Comparison of ENCODE assay signal across 8 mouse cellular contexts in genomic region chr5:134229391-134229790, GRCm38 (mm10). TPM values are rescaled to one million over a fixed set of nuclear protein-coding genes. Genes with fewer than 3 reads are reported as not detected.
DNase-seq lines count a peak whose midpoint lies in the region; ATAC-seq and TF ChIP-seq lines count a peak whose summit lies in the region.

Ncf1 (minus strand) TSS chr5:134229625.

- no peaks in the 10 kb centered on the region for H3K36me3 ChIP-seq in liver, embryonic 16.5 days (ENCODE audit: control insufficient read depth, insufficient read depth)
- H3K36me3 ChIP-seq in spleen, adult 2 months (ENCODE audit: control insufficient read depth, insufficient read depth, low read length) = peaks cover 20% of the 10 kb centered on the region
- H3K36me3 ChIP-seq in kidney, embryonic 15.5 days = no peaks in the 10 kb centered on the region

- ATAC-seq in common myeloid progenitor, adult 5-6 weeks (replicated peaks; ENCODE audit: low read depth, poor library complexity, severe bottlenecking) = peak; percentile 51
- no peak for ATAC-seq in liver, embryonic 16.5 days (ENCODE audit: low read depth)
- ATAC-seq in megakaryocyte-erythroid progenitor cell, adult 5-6 weeks (replicated peaks; ENCODE audit: low FRiP score, low TSS enrichment, poor library complexity, severe bottlenecking) = no peak
- no peak for ATAC-seq in kidney, embryonic 15.5 days (replicated peaks; ENCODE audit: low FRiP score)

- no peak within 1 kb of the TSS for H3K4me2 ChIP-seq in liver, embryonic 16.5 days (ENCODE audit: low read depth, low read length)
- H3K4me2 ChIP-seq in kidney, embryonic 15.5 days = no peak within 1 kb of the TSS

- WGBS in lung, adult 2 months = 75% methylated on average over 7 of the region's 7 CpGs
- 40% methylated on average over 7 of the region's 7 CpGs for WGBS in liver, embryonic 16.5 days (ENCODE audit: insufficient replicate concordance)
- WGBS in spleen, adult 2 months = 19% methylated on average over 7 of the region's 7 CpGs
- WGBS in kidney, embryonic 15.5 days = 89% methylated on average over 7 of the region's 7 CpGs

- TF ChIP-seq CTCF in lung, adult 2 months (IDR thresholded peaks at IDR 0.05; ENCODE audit: insufficient read depth, low read length) = no peak
- TF ChIP-seq CTCF in spleen, adult 2 months (IDR thresholded peaks at IDR 0.05; ENCODE audit: extremely low read depth, insufficient read depth, insufficient read length, insufficient replicate concordance) = no peak

- H3K9ac ChIP-seq in liver, embryonic 16.5 days (ENCODE audit: low read depth, low read length) = no peak within 1 kb of the TSS; the same call in 1 of the 2 replicates
- no peak within 1 kb of the TSS for H3K9ac ChIP-seq in kidney, embryonic 15.5 days

- peak; percentile 48 for DNase-seq in lung, adult 2 months
- no peak for DNase-seq in lung, postnatal 10 days
- peak; percentile 69 to 80 for DNase-seq in spleen, adult 2 months (ENCODE audit: low read depth in 1 of 2, low spot score in 2 of 2)
- DNase-seq in right cerebral cortex, postnatal 10 days (ENCODE audit: low spot score in 2 of 2) = no peak

- no peaks in the 10 kb centered on the region for H3K9me3 ChIP-seq in liver, embryonic 16.5 days (replicated peaks; ENCODE audit: control insufficient read depth, low read length)
- no peaks in the 10 kb centered on the region for H3K9me3 ChIP-seq in kidney, embryonic 15.5 days (replicated peaks)

- H3K4me1 ChIP-seq in lung, adult 2 months (ENCODE audit: control insufficient read depth, insufficient read depth, low read length) = peaks cover 25% of the 10 kb centered on the region
- H3K4me1 ChIP-seq in liver, embryonic 16.5 days (ENCODE audit: control insufficient read depth, low read depth, low read length) = peaks cover 16% of the 10 kb centered on the region
- peaks cover 52% of the 10 kb centered on the region; the same call in 1 of the 2 replicates for H3K4me1 ChIP-seq in spleen, adult 2 months (ENCODE audit: control insufficient read depth, insufficient read depth, insufficient read length)
- H3K4me1 ChIP-seq in kidney, embryonic 15.5 days = peaks cover 51% of the 10 kb centered on the region

- H3K4me3 ChIP-seq in lung, adult 2 months (replicated peaks; ENCODE audit: extremely low read depth, low read depth, low read length) = peak within 1 kb of the TSS; percentile 58
- peak within 1 kb of the TSS; percentile 47 for H3K4me3 ChIP-seq in liver, embryonic 16.5 days (ENCODE audit: low read depth, low read length)
- peak within 1 kb of the TSS; percentile 71 for H3K4me3 ChIP-seq in spleen, adult 2 months (ENCODE audit: extremely low read depth, insufficient read depth, insufficient read length)
- no peak within 1 kb of the TSS for H3K4me3 ChIP-seq in kidney, embryonic 15.5 days (replicated peaks)

- no peaks in the 10 kb centered on the region for H3K27me3 ChIP-seq in liver, embryonic 16.5 days (ENCODE audit: control insufficient read depth, insufficient read depth, low read depth, low read length)
- H3K27me3 ChIP-seq in spleen, adult 2 months (ENCODE audit: control insufficient read depth, insufficient read depth, low read length) = no peaks in the 10 kb centered on the region
- no peaks in the 10 kb centered on the region for H3K27me3 ChIP-seq in kidney, embryonic 15.5 days

- TF ChIP-seq POLR2A in lung, adult 2 months (IDR thresholded peaks at IDR 0.05; ENCODE audit: borderline replicate concordance, extremely low read depth, low read depth, low read length) = peak; percentile 55; the same call in 1 of the 2 replicates
- peak; percentile 89 for TF ChIP-seq POLR2A in spleen, adult 2 months (IDR thresholded peaks at IDR 0.05; ENCODE audit: low read depth, low read length)

- H3K27ac ChIP-seq in liver, embryonic 16.5 days (ENCODE audit: low read length) = peak within 1 kb of the TSS; percentile 59
- H3K27ac ChIP-seq in spleen, adult 2 months (ENCODE audit: insufficient read depth, low read length) = peak within 1 kb of the TSS; percentile 95
- H3K27ac ChIP-seq in kidney, embryonic 15.5 days = no peak within 1 kb of the TSS; the same call in 1 of the 2 replicates

RNA-seq across cellular contexts. Expression of gene Ncf1, which starts in this region (rescaled TPM):
- polyA plus RNA-seq in lung, adult 2 months (2012; rRNA removed) = 32.0 and 37.8 TPM in 2 replicates
- 52.0 and 54.0 TPM in 2 replicates for total RNA-seq in common myeloid progenitor, adult 5-6 weeks (2017)
- polyA plus RNA-seq in liver, embryonic 16.5 days (2015; fragmentation: Nextera tagmentation; extraction: Ambion mirVana) = 25.1 and 26.5 TPM in 2 replicates
- polyA plus RNA-seq in spleen, adult 2 months (2012; rRNA removed) = 103 and 151 TPM in 2 replicates
- 1.7 and 12.8 TPM in 2 replicates for total RNA-seq in megakaryocyte-erythroid progenitor cell, adult 5-6 weeks (2014; fragmentation: Nextera tagmentation)
- 3.3 and 3.9 TPM in 2 replicates for total RNA-seq in megakaryocyte-erythroid progenitor cell, adult 5-6 weeks (2017)
- polyA plus RNA-seq in kidney, embryonic 15.5 days (2015; fragmentation: Nextera tagmentation; extraction: Ambion mirVana) = 3.6 and 3.7 TPM in 2 replicates

Comparison
In these comparisons a context has a peak if more than half of its experiments do, and no peak if none do; other contexts are left out.
1. DNase-seq: peak in lung, adult 2 months (single experiment) and spleen, adult 2 months (2 of 2); none in lung, postnatal 10 days (single experiment) and right cerebral cortex, postnatal 10 days (0 of 2).